Mouse (Mus musculus): ENCODE measurements around the gene Abat. TPM values are rescaled to one million over a fixed set of nuclear protein-coding genes. Genes with fewer than 3 reads are reported as not detected.

Abat gene
- polyA plus RNA-seq, 1 experiment, result 9.5 TPM

- H3K36me3 ChIP-seq (ENCODE audit: control insufficient read depth, insufficient read depth, low read length), result no peaks in the 10 kb centered on the region
- H3K4me3 ChIP-seq (ENCODE audit: control insufficient read depth, insufficient read depth, low read length), result no peak overlapping the region
- WGBS, result 70% methylated on average over 4 of the region's 4 CpGs
- DNase-seq, result no peak
- H3K27me3 ChIP-seq (ENCODE audit: control insufficient read depth, insufficient read depth, low read length), result no peaks in the 10 kb centered on the region; the same call in 1 of the 2 replicates
- H3K27ac ChIP-seq (ENCODE audit: control insufficient read depth, insufficient read depth, low read length), result no peak overlapping the region
- H3K4me1 ChIP-seq (replicated peaks; ENCODE audit: control insufficient read depth, insufficient read depth, low read length), result no peaks in the 10 kb centered on the region; the same call in 1 of the 2 replicates
- TF ChIP-seq POLR2A (IDR thresholded peaks at IDR 0.05; ENCODE audit: control insufficient read depth, extremely low read depth, insufficient read depth, low read length, poor library complexity) (no peak), CTCF (IDR thresholded peaks at IDR 0.05; ENCODE audit: borderline replicate concordance, control insufficient read depth, extremely low read depth, insufficient read depth, low read length, poor library complexity) (no peak)
Measured at GRCm38 (mm10) chr16:8514180-8514579, 951 bp downstream of the Abat start.

- TF ChIP-seq CTCF (IDR thresholded peaks at IDR 0.05; ENCODE audit: borderline replicate concordance, control insufficient read depth, extremely low read depth, insufficient read depth, low read length, poor library complexity), result no peak
- no peak for TF ChIP-seq POLR2A (IDR thresholded peaks at IDR 0.05; ENCODE audit: control insufficient read depth, extremely low read depth, insufficient read depth, low read length, poor library complexity)
- WGBS, result 93% methylated on average over 5 of the region's 5 CpGs
Measured at GRCm38 (mm10) chr16:8520525-8520924, 7.3 kb downstream of the Abat start.

GRCm38 (mm10) chr16:8521322-8521721, 8.1 kb downstream of the Abat start:
- H3K4me3 ChIP-seq (ENCODE audit: control insufficient read depth, insufficient read depth, low read length), result no peak overlapping the region
- 58% methylated on average over 4 of the region's 4 CpGs for WGBS
- no peaks in the 10 kb centered on the region for H3K4me1 ChIP-seq (replicated peaks; ENCODE audit: control insufficient read depth, insufficient read depth, low read length)
- no peaks in the 10 kb centered on the region for H3K27me3 ChIP-seq (ENCODE audit: control insufficient read depth, insufficient read depth, low read length)
- DNase-seq, result no peak
- H3K27ac ChIP-seq (ENCODE audit: control insufficient read depth, insufficient read depth, low read length), result no peak overlapping the region
- TF ChIP-seq CTCF (IDR thresholded peaks at IDR 0.05; ENCODE audit: borderline replicate concordance, control insufficient read depth, extremely low read depth, insufficient read depth, low read length, poor library complexity), result no peak
- TF ChIP-seq POLR2A (IDR thresholded peaks at IDR 0.05; ENCODE audit: control insufficient read depth, extremely low read depth, insufficient read depth, low read length, poor library complexity), result no peak
- H3K36me3 ChIP-seq (ENCODE audit: control insufficient read depth, insufficient read depth, low read length), result no peaks in the 10 kb centered on the region

More at GRCm38 (mm10) chr16:8520525-8520924, 7.3 kb downstream of the Abat start:
- H3K4me3 ChIP-seq (ENCODE audit: control insufficient read depth, insufficient read depth, low read length), result no peak overlapping the region
- no peaks in the 10 kb centered on the region for H3K36me3 ChIP-seq (ENCODE audit: control insufficient read depth, insufficient read depth, low read length)
- H3K27me3 ChIP-seq (ENCODE audit: control insufficient read depth, insufficient read depth, low read length), result no peaks in the 10 kb centered on the region
- no peak overlapping the region for H3K27ac ChIP-seq (ENCODE audit: control insufficient read depth, insufficient read depth, low read length)
- H3K4me1 ChIP-seq (replicated peaks; ENCODE audit: control insufficient read depth, insufficient read depth, low read length), result no peaks in the 10 kb centered on the region
- DNase-seq, result no peak

GRCm38 (mm10) chr16:8523480-8524144, 10.4 kb downstream of the Abat start:
- no peaks in the 10 kb centered on the region for H3K36me3 ChIP-seq (ENCODE audit: control insufficient read depth, insufficient read depth, low read length)
- no peak for TF ChIP-seq CTCF (IDR thresholded peaks at IDR 0.05; ENCODE audit: borderline replicate concordance, control insufficient read depth, extremely low read depth, insufficient read depth, low read length, poor library complexity)
- no peak for TF ChIP-seq POLR2A (IDR thresholded peaks at IDR 0.05; ENCODE audit: control insufficient read depth, extremely low read depth, insufficient read depth, low read length, poor library complexity)
- DNase-seq, result no peak
- 68% methylated on average over 11 of the region's 11 CpGs for WGBS
- no peaks in the 10 kb centered on the region for H3K27me3 ChIP-seq (ENCODE audit: control insufficient read depth, insufficient read depth, low read length)
- H3K4me1 ChIP-seq (replicated peaks; ENCODE audit: control insufficient read depth, insufficient read depth, low read length), result no peaks in the 10 kb centered on the region
- no peak overlapping the region for H3K4me3 ChIP-seq (ENCODE audit: control insufficient read depth, insufficient read depth, low read length)
- H3K27ac ChIP-seq (ENCODE audit: control insufficient read depth, insufficient read depth, low read length), result no peak overlapping the region

GRCm38 (mm10) chr16:8524163-8524847, 11.1 kb downstream of the Abat start:
- TF ChIP-seq POLR2A (IDR thresholded peaks at IDR 0.05; ENCODE audit: control insufficient read depth, extremely low read depth, insufficient read depth, low read length, poor library complexity), result no peak
- no peak for TF ChIP-seq CTCF (IDR thresholded peaks at IDR 0.05; ENCODE audit: borderline replicate concordance, control insufficient read depth, extremely low read depth, insufficient read depth, low read length, poor library complexity)
- Histone ChIP-seq H3K27me3 (ENCODE audit: control insufficient read depth, insufficient read depth, low read length) (no peaks in the 10 kb centered on the region), H3K4me1 (replicated peaks; ENCODE audit: control insufficient read depth, insufficient read depth, low read length) (no peaks in the 10 kb centered on the region), H3K36me3 (ENCODE audit: control insufficient read depth, insufficient read depth, low read length) (no peaks in the 10 kb centered on the region), H3K4me3 (ENCODE audit: control insufficient read depth, insufficient read depth, low read length) (no peak overlapping the region), H3K27ac (ENCODE audit: control insufficient read depth, insufficient read depth, low read length) (no peak overlapping the region)
- 85% methylated on average over 16 of the region's 16 CpGs for WGBS
- no peak for DNase-seq

- TF ChIP-seq CTCF (IDR thresholded peaks at IDR 0.05; ENCODE audit: borderline replicate concordance, control insufficient read depth, extremely low read depth, insufficient read depth, low read length, poor library complexity) (no peak), POLR2A (IDR thresholded peaks at IDR 0.05; ENCODE audit: control insufficient read depth, extremely low read depth, insufficient read depth, low read length, poor library complexity) (no peak)
- Histone ChIP-seq H3K4me1 (replicated peaks; ENCODE audit: control insufficient read depth, insufficient read depth, low read length) (peaks cover 7% of the 10 kb centered on the region), H3K36me3 (ENCODE audit: control insufficient read depth, insufficient read depth, low read length) (no peaks in the 10 kb centered on the region), H3K27me3 (ENCODE audit: control insufficient read depth, insufficient read depth, low read length) (no peaks in the 10 kb centered on the region), H3K4me3 (ENCODE audit: control insufficient read depth, insufficient read depth, low read length) (no peak overlapping the region), H3K27ac (ENCODE audit: control insufficient read depth, insufficient read depth, low read length) (no peak overlapping the region)
- DNase-seq, result no peak
- WGBS, result 81% methylated on average over 3 of the region's 3 CpGs
Measured at GRCm38 (mm10) chr16:8525293-8525692, 12.1 kb downstream of the Abat start.

All from thymus, adult 2 months (tissue).